Comparison of ENCODE assay signal across 21 mouse cellular contexts in genomic region chr6:54563561-54563960, GRCm38 (mm10). TPM values are rescaled to one million over a fixed set of nuclear protein-coding genes. Genes with fewer than 3 reads are reported as not detected.
DNase-seq lines count a peak whose midpoint lies in the region; ATAC-seq and TF ChIP-seq lines count a peak whose summit lies in the region.
"Had no signal": no experiment of that assay in that cellular context is flagged by ENCODE, and none has a peak within 500 bp of the region (broad histone marks: within the 10 kb centered on the region; RNA-seq: fewer than 3 reads in every experiment).

No protein-coding gene starts in this region.

- peak; percentile 40 for DNase-seq in cerebellum, adult 8-10 months
- DNase-seq in cerebellum, postnatal 4 days (ENCODE audit: low spot score in 2 of 2): no peak
- DNase-seq in forebrain, postnatal 0 days: no peak
- no peak for DNase-seq in lung, postnatal 25 days (ENCODE audit: low spot score)
- no peak for DNase-seq in kidney, adult 9 months
- no peak for DNase-seq in layer of hippocampus, adult 11-12 months (ENCODE audit: low spot score)
- DNase-seq: adrenal gland, postnatal 25 days; gastrocnemius, postnatal 14 days; heart, postnatal 36 days; kidney, postnatal 25 days; thymus, postnatal 36 days had no signal

- peak overlapping the region; percentile 75 for H3K4me2 ChIP-seq in forebrain, postnatal 0 days (ENCODE audit: low read depth)
- peak overlapping the region; percentile 67 for H3K4me2 ChIP-seq in midbrain, embryonic 13.5 days (replicated peaks)
- H3K4me2 ChIP-seq: heart, embryonic 11.5 days; limb, embryonic 12.5 days had no signal

- no peak overlapping the region for H3K27ac ChIP-seq in cortical plate, adult 2 months (ENCODE audit: insufficient read depth, low read length)
- no peak overlapping the region for H3K27ac ChIP-seq in forebrain, postnatal 0 days (ENCODE audit: low read depth, low read length)
- no peak overlapping the region for H3K27ac ChIP-seq in midbrain, embryonic 13.5 days
- H3K27ac ChIP-seq: limb, embryonic 12.5 days; liver, embryonic 14.5 days had no signal

- H3K27me3 ChIP-seq in forebrain, postnatal 0 days (ENCODE audit: insufficient read depth, low read length): no peaks in the 10 kb centered on the region
- no peaks in the 10 kb centered on the region for H3K27me3 ChIP-seq in midbrain, embryonic 13.5 days
- H3K27me3 ChIP-seq: CH12.LX; limb, embryonic 12.5 days had no signal

- no peaks in the 10 kb centered on the region for H3K9me3 ChIP-seq in forebrain, postnatal 0 days (ENCODE audit: low read length)
- H3K9me3 ChIP-seq in midbrain, embryonic 13.5 days: no peaks in the 10 kb centered on the region
- H3K9me3 ChIP-seq: limb, embryonic 12.5 days had no signal

- peak overlapping the region; percentile 55 for H3K4me3 ChIP-seq in cortical plate, adult 2 months (ENCODE audit: insufficient read depth, low read length)
- H3K4me3 ChIP-seq in forebrain, postnatal 0 days (ENCODE audit: low read depth, low read length): peak overlapping the region; percentile 70
- H3K4me3 ChIP-seq in midbrain, embryonic 13.5 days (replicated peaks): peak overlapping the region; percentile 61
- H3K4me3 ChIP-seq: limb, embryonic 12.5 days had no signal

- no peak for ATAC-seq in forebrain, postnatal 0 days
- ATAC-seq in midbrain, embryonic 13.5 days: no peak
- ATAC-seq: intestine, postnatal 0 days; lung, postnatal 0 days had no signal

- TF ChIP-seq CTCF in cortical plate, adult 2 months (IDR thresholded peaks at IDR 0.05; ENCODE audit: extremely low read depth, insufficient read depth, low read length): no peak
- no peak for TF ChIP-seq CTCF in forebrain, postnatal 0 days (IDR thresholded peaks at IDR 0.05; ENCODE audit: low read depth)

- WGBS in forebrain, postnatal 0 days: 58% methylated on average over 4 of the region's 4 CpGs
- WGBS in midbrain, embryonic 13.5 days: 88% methylated on average over 4 of the region's 4 CpGs

- H3K4me1 ChIP-seq in cortical plate, adult 2 months (ENCODE audit: control insufficient read depth, insufficient read depth, low read length): peaks cover 9% of the 10 kb centered on the region
- peaks cover 17% of the 10 kb centered on the region; the same call in 1 of the 2 replicates for H3K4me1 ChIP-seq in forebrain, postnatal 0 days (ENCODE audit: insufficient read depth)
- peaks cover 73% of the 10 kb centered on the region for H3K4me1 ChIP-seq in midbrain, embryonic 13.5 days (replicated peaks)

- H3K36me3 ChIP-seq in forebrain, postnatal 0 days (ENCODE audit: insufficient read depth): no peaks in the 10 kb centered on the region
- no peaks in the 10 kb centered on the region for H3K36me3 ChIP-seq in midbrain, embryonic 13.5 days
- H3K36me3 ChIP-seq: limb, embryonic 12.5 days had no signal

- no peak for TF ChIP-seq POLR2A in cortical plate, adult 2 months (IDR thresholded peaks at IDR 0.05; ENCODE audit: extremely low read depth, insufficient read depth, low read length)

- no peak overlapping the region for H3K9ac ChIP-seq in forebrain, postnatal 0 days
- H3K9ac ChIP-seq in midbrain, embryonic 13.5 days (replicated peaks): 0 out of 2 replicates have a peak overlapping the region, but pooled peaks have one; percentile 23
- H3K9ac ChIP-seq: limb, embryonic 12.5 days; liver, embryonic 14.5 days had no signal

RNA-seq across cellular contexts. Expression of gene Scrn1, which starts 2.7 kb away (rescaled TPM):
- polyA plus RNA-seq in cortical plate, adult 2 months (2012; rRNA removed): 102 and 115 TPM in 2 replicates
- total RNA-seq in forebrain, postnatal 0 days (2014; rRNA removed): 189 and 195 TPM in 2 replicates
- 95.5 and 122 TPM in 2 replicates for polyA plus RNA-seq in forebrain, postnatal 0 days (2015; fragmentation: Nextera tagmentation; extraction: Ambion mirVana)
- 91.2 and 96.6 TPM in 2 replicates for polyA plus RNA-seq in midbrain, embryonic 13.5 days (2015; fragmentation: Nextera tagmentation; extraction: Ambion mirVana)
- total RNA-seq: CH12.LX; common myeloid progenitor, adult 5-6 weeks; megakaryocyte-erythroid progenitor cell, adult 5-6 weeks had no signal

RNA-seq across cellular contexts. Expression of gene Plekha8, which starts 31.4 kb away (rescaled TPM):
- 7.3 and 7.8 TPM in 2 replicates for polyA plus RNA-seq in cortical plate, adult 2 months (2012; rRNA removed)
- total RNA-seq in forebrain, postnatal 0 days (2014; rRNA removed): 14.8 and 19.3 TPM in 2 replicates
- polyA plus RNA-seq in forebrain, postnatal 0 days (2015; fragmentation: Nextera tagmentation; extraction: Ambion mirVana): 4.5 and 4.7 TPM in 2 replicates
- 11.8 and 12.2 TPM in 2 replicates for polyA plus RNA-seq in midbrain, embryonic 13.5 days (2015; fragmentation: Nextera tagmentation; extraction: Ambion mirVana)

RNA-seq across cellular contexts. Expression of gene Fkbp14, which starts 33.5 kb away (rescaled TPM):
- polyA plus RNA-seq in cortical plate, adult 2 months (2012; rRNA removed): 11.3 and 11.4 TPM in 2 replicates
- total RNA-seq in forebrain, postnatal 0 days (2014; rRNA removed): 5.2 and 9.6 TPM in 2 replicates
- 4.1 and 4.5 TPM in 2 replicates for polyA plus RNA-seq in forebrain, postnatal 0 days (2015; fragmentation: Nextera tagmentation; extraction: Ambion mirVana)
- polyA plus RNA-seq in midbrain, embryonic 13.5 days (2015; fragmentation: Nextera tagmentation; extraction: Ambion mirVana): 7.9 and 8.2 TPM in 2 replicates
